Mouse (Mus musculus): Measurements from ENCODE around the gene Rilpl1. TPM values are rescaled to one million over a fixed set of nuclear protein-coding genes. Genes with fewer than 3 reads are reported as not detected.

Rilpl1 gene
- polyA plus RNA-seq, 1 experiment from 2014 or later, result 11.6 TPM

GRCm38 (mm10) chr5:124482966-124483654, 48.1 kb downstream of the Rilpl1 start, which contains the start of gene Snrnp35:
Snrnp35 (plus strand) TSS chr5:124483134.
- peak within 1 kb of the TSS; percentile 87 for H3K9ac ChIP-seq (replicated peaks)
- H3K4me2 ChIP-seq (replicated peaks), result peak within 1 kb of the TSS; percentile 64
- under 1% methylated on average over 48 of the region's 48 CpGs for WGBS
- ATAC-seq (replicated peaks), result peak; percentile 90
- H3K4me3 ChIP-seq, result peak within 1 kb of the TSS; percentile 89
- H3K36me3 ChIP-seq, result no peaks in the 10 kb centered on the region
- peak within 1 kb of the TSS; percentile 100 for H3K27ac ChIP-seq (replicated peaks)
- H3K9me3 ChIP-seq, result no peaks in the 10 kb centered on the region
- no peaks in the 10 kb centered on the region for H3K27me3 ChIP-seq
- peaks cover 20% of the 10 kb centered on the region for H3K4me1 ChIP-seq

- peaks cover 24% of the 10 kb centered on the region for H3K4me1 ChIP-seq
- H3K4me3 ChIP-seq, result peak overlapping the region; percentile 89
- H3K27me3 ChIP-seq, result no peaks in the 10 kb centered on the region
- H3K36me3 ChIP-seq, result no peaks in the 10 kb centered on the region
- no peak for ATAC-seq (replicated peaks)
- H3K9me3 ChIP-seq, result no peaks in the 10 kb centered on the region
- peak overlapping the region; percentile 100 for H3K27ac ChIP-seq (replicated peaks)
- WGBS, result 5% methylated on average over 13 of the region's 13 CpGs
- H3K9ac ChIP-seq (replicated peaks), result peak overlapping the region; percentile 87
- peak overlapping the region; percentile 64 for H3K4me2 ChIP-seq (replicated peaks)
These were observed 48.7 kb downstream of the Rilpl1 start for GRCm38 (mm10) chr5:124482436-124482965.

GRCm38 (mm10) chr5:124481714-124482113, 49.5 kb downstream of the Rilpl1 start:
- WGBS, result 89% methylated on average over 4 of the region's 4 CpGs
- H3K4me1 ChIP-seq, result peaks cover 31% of the 10 kb centered on the region
- ATAC-seq (replicated peaks), result no peak
- no peak overlapping the region for H3K9ac ChIP-seq (replicated peaks)
- no peaks in the 10 kb centered on the region for H3K9me3 ChIP-seq
- no peak overlapping the region for H3K4me3 ChIP-seq
- H3K36me3 ChIP-seq, result no peaks in the 10 kb centered on the region
- H3K27ac ChIP-seq (replicated peaks), result no peak overlapping the region
- no peak overlapping the region for H3K4me2 ChIP-seq (replicated peaks)
- H3K27me3 ChIP-seq, result no peaks in the 10 kb centered on the region

GRCm38 (mm10) chr5:124480119-124480518, 51.1 kb downstream of the Rilpl1 start:
- no peaks in the 10 kb centered on the region for H3K9me3 ChIP-seq

GRCm38 (mm10) chr5:124478873-124479204, 52.4 kb downstream of the Rilpl1 start:
- peak overlapping the region; percentile 59; the same call in 1 of the 2 replicates for H3K4me3 ChIP-seq
- H3K27ac ChIP-seq (replicated peaks), result 0 out of 2 replicates have a peak overlapping the region, but pooled peaks have one; percentile 29
- no peaks in the 10 kb centered on the region for H3K9me3 ChIP-seq
- ATAC-seq (replicated peaks), result no peak
- no peak overlapping the region for H3K9ac ChIP-seq (replicated peaks)
- WGBS, result 81% methylated on average over 1 of the region's 1 CpGs
- H3K36me3 ChIP-seq, result no peaks in the 10 kb centered on the region
- peak overlapping the region; percentile 73 for H3K4me2 ChIP-seq (replicated peaks)
- no peaks in the 10 kb centered on the region for H3K27me3 ChIP-seq
- peaks cover 30% of the 10 kb centered on the region for H3K4me1 ChIP-seq

More at GRCm38 (mm10) chr5:124480119-124480518, 51.1 kb downstream of the Rilpl1 start:
- no peak overlapping the region for H3K4me3 ChIP-seq
- H3K4me2 ChIP-seq (replicated peaks), result no peak overlapping the region
- no peaks in the 10 kb centered on the region for H3K27me3 ChIP-seq
- peaks cover 40% of the 10 kb centered on the region for H3K4me1 ChIP-seq
- no peak overlapping the region for H3K27ac ChIP-seq (replicated peaks)
- no peak overlapping the region for H3K9ac ChIP-seq (replicated peaks)
- WGBS, result 86% methylated on average over 4 of the region's 4 CpGs
- ATAC-seq (replicated peaks), result no peak
- no peaks in the 10 kb centered on the region for H3K36me3 ChIP-seq

- Histone ChIP-seq H3K4me1 (peaks cover 4% of the 10 kb centered on the region; the same call in 1 of the 2 replicates), H3K27ac (replicated peaks) (no peak overlapping the region), H3K4me2 (replicated peaks) (no peak overlapping the region), H3K9ac (replicated peaks) (no peak overlapping the region), H3K9me3 (no peaks in the 10 kb centered on the region), H3K36me3 (peaks cover 10% of the 10 kb centered on the region; the same call in 1 of the 2 replicates), H3K4me3 (no peak overlapping the region), H3K27me3 (no peaks in the 10 kb centered on the region)
- 84% methylated on average over 6 of the region's 6 CpGs for WGBS
- ATAC-seq (replicated peaks), result no peak
These were observed 60.5 kb downstream of the Rilpl1 start for GRCm38 (mm10) chr5:124470591-124471171.

GRCm38 (mm10) chr5:124469486-124469885, 61.7 kb downstream of the Rilpl1 start:
- Histone ChIP-seq H3K9me3 (no peaks in the 10 kb centered on the region), H3K4me3 (no peak overlapping the region), H3K27ac (replicated peaks) (no peak overlapping the region), H3K4me1 (no peaks in the 10 kb centered on the region), H3K36me3 (peaks cover 10% of the 10 kb centered on the region; the same call in 1 of the 2 replicates), H3K27me3 (no peaks in the 10 kb centered on the region), H3K4me2 (replicated peaks) (no peak overlapping the region), H3K9ac (replicated peaks) (no peak overlapping the region)
- WGBS, result 94% methylated on average over 6 of the region's 6 CpGs
- ATAC-seq (replicated peaks), result no peak

GRCm38 (mm10) chr5:124468365-124468764, 62.8 kb downstream of the Rilpl1 start:
- H3K4me3 ChIP-seq, result no peak overlapping the region
- no peak overlapping the region for H3K27ac ChIP-seq (replicated peaks)
- no peaks in the 10 kb centered on the region for H3K4me1 ChIP-seq
- peaks cover 17% of the 10 kb centered on the region for H3K36me3 ChIP-seq
- ATAC-seq (replicated peaks), result no peak
- H3K9ac ChIP-seq (replicated peaks), result no peak overlapping the region
- no peaks in the 10 kb centered on the region for H3K27me3 ChIP-seq
- WGBS, result 95% methylated on average over 7 of the region's 7 CpGs
- no peaks in the 10 kb centered on the region for H3K9me3 ChIP-seq
- no peak overlapping the region for H3K4me2 ChIP-seq (replicated peaks)

- no peaks in the 10 kb centered on the region for H3K9me3 ChIP-seq
- no peak for ATAC-seq (replicated peaks)
These were observed 63.4 kb downstream of the Rilpl1 start for GRCm38 (mm10) chr5:124467766-124468165.

GRCm38 (mm10) chr5:124464905-124465304, 66.3 kb downstream of the Rilpl1 start:
- no peak for ATAC-seq (replicated peaks)
- Histone ChIP-seq H3K4me2 (replicated peaks) (no peak overlapping the region), H3K36me3 (peaks cover 43% of the 10 kb centered on the region), H3K9me3 (no peaks in the 10 kb centered on the region), H3K4me3 (no peak overlapping the region), H3K27me3 (no peaks in the 10 kb centered on the region), H3K27ac (replicated peaks) (no peak overlapping the region), H3K9ac (replicated peaks) (no peak overlapping the region), H3K4me1 (no peaks in the 10 kb centered on the region)

More at GRCm38 (mm10) chr5:124467766-124468165, 63.4 kb downstream of the Rilpl1 start:
- 90% methylated on average over 1 of the region's 1 CpGs for WGBS
- Histone ChIP-seq H3K4me1 (no peaks in the 10 kb centered on the region), H3K27ac (replicated peaks) (no peak overlapping the region), H3K4me3 (no peak overlapping the region), H3K36me3 (peaks cover 22% of the 10 kb centered on the region), H3K27me3 (no peaks in the 10 kb centered on the region), H3K9ac (replicated peaks) (no peak overlapping the region), H3K4me2 (replicated peaks) (no peak overlapping the region)

- Histone ChIP-seq H3K27ac (replicated peaks) (no peak overlapping the region), H3K4me1 (no peaks in the 10 kb centered on the region), H3K27me3 (no peaks in the 10 kb centered on the region), H3K4me2 (replicated peaks) (no peak overlapping the region), H3K4me3 (no peak overlapping the region), H3K9ac (replicated peaks) (no peak overlapping the region), H3K36me3 (peaks cover 51% of the 10 kb centered on the region), H3K9me3 (no peaks in the 10 kb centered on the region)
- WGBS, result 92% methylated on average over 5 of the region's 5 CpGs
- ATAC-seq (replicated peaks), result no peak
These were observed 67.7 kb downstream of the Rilpl1 start for GRCm38 (mm10) chr5:124463462-124463861.

- no peak for ATAC-seq (replicated peaks)
- no peaks in the 10 kb centered on the region for H3K27me3 ChIP-seq
- no peak overlapping the region for H3K27ac ChIP-seq (replicated peaks)
- no peaks in the 10 kb centered on the region for H3K4me1 ChIP-seq
- H3K4me3 ChIP-seq, result no peak overlapping the region
- peaks cover 57% of the 10 kb centered on the region for H3K36me3 ChIP-seq
- no peak overlapping the region for H3K4me2 ChIP-seq (replicated peaks)
- 89% methylated on average over 8 of the region's 8 CpGs for WGBS
- no peak overlapping the region for H3K9ac ChIP-seq (replicated peaks)
- H3K9me3 ChIP-seq, result no peaks in the 10 kb centered on the region
These were observed 68.7 kb downstream of the Rilpl1 start for GRCm38 (mm10) chr5:124462297-124463025.
